Mouse (Mus musculus) kidney, adult 2 months (tissue): Measurements from ENCODE around the gene 5330417H12Rik.

Experiments used
- CTCF ChIP-seq: fragments of 200-500 bp; conservative IDR thresholded peaks from 2 replicates; pipeline ENCODE4 v1.5.1; 2011; ENCODE audit warnings: low read depth, mild to moderate bottlenecking, control low read depth, low read length, moderate library complexity, mixed read lengths; ENCODE audit not compliant: insufficient read depth, insufficient read length
- POLR2A ChIP-seq: fragments of 200-500 bp; IDR thresholded peaks from one replicate; pipeline ENCODE4 v1.6.1; 2011; ENCODE audit warnings: low read depth, low read length, control low read depth

- TF ChIP-seq CTCF (no peak), POLR2A (no peak)
Observed at GRCm38 (mm10) chr7:107574276-107574675, 50.7 kb downstream of the 5330417H12Rik start.
